Mouse (Mus musculus) heart, adult 8-10 months (tissue): ENCODE measurements around the gene Serpinb3c. TPM values are rescaled to one million over a fixed set of nuclear protein-coding genes. Genes with fewer than 3 reads are reported as not detected.
"Not testable (repeated sequence)": the region's sequence is repeated elsewhere in the genome, so short reads cannot be mapped to it uniquely, and the experiment has no call there.

Experiments used
- DNase-seq: peaks from one replicate; pipeline ENCODE4 v3.0.0; 2022; ENCODE audit warnings: low spot score
- total RNA-seq, 4 experiments: library from RNA; stranded (reverse); gene quantifications; 2 replicates each; pipeline ENCODE4 v1.2.4; 2022

Gene Serpinb3c
- total RNA-seq, result not detected

- DNase-seq, result not testable (repeated sequence)
Measured at GRCm38 (mm10) chr1:107278261-107278660, at the start of gene Serpinb3c, which contains the start of gene Serpinb3b. TSS of gene Serpinb3c (minus strand) at chr1:107278371. TSS of gene Serpinb3b (minus strand) at chr1:107278361.

DNA sequence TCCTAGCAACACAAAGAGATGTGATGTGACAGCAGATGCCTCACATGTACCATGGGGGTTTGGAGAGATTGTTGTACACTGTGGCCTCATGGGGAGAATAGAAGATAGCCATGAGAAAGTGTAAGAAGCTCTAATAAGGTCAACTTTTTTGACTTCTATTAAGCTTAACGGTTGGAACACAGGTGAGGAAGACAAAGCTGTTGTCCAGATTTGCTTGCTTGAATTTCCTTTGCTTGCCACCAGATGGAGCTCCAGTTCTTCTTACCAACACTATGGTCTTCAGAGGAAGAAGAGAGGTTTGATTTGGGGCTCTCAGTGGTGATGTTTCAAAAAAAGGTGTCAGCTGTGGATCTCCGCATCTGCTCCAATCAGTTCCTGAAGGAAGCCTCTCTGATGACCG is 35.0 kb downstream of the Serpinb3c start:
- not testable (repeated sequence) for DNase-seq

Other genes with a start within 250 kb of the Serpinb3c start
- gene Serpinb3a, start 226.1 kb downstream of the Serpinb3c start, total RNA-seq, result not detected
- gene Serpinb3d, start 194.9 kb downstream of the Serpinb3c start, total RNA-seq, result not detected
- not detected for gene Serpinb3b, start within 50 bp of the Serpinb3c start, total RNA-seq
- not detected for gene Serpinb11, start 82.8 kb upstream of the Serpinb3c start, total RNA-seq
- gene Serpinb7, start 121.3 kb upstream of the Serpinb3c start, total RNA-seq, result not detected
- 1 to 10 TPM in 1 of 4 experiments, under 1 TPM in 1, not detected in 2; 0.53 to 6.9 TPM for gene Serpinb2, start 233.1 kb upstream of the Serpinb3c start, total RNA-seq